Mouse (Mus musculus) megakaryocyte progenitor cell, adult 5-6 weeks (primary cell): ENCODE results near the gene Wnt7b. TPM values are rescaled to one million over a fixed set of nuclear protein-coding genes. Genes with fewer than 3 reads are reported as not detected.
A peak's percentile ranks its signal among the peaks of the same experiment; 100 is the strongest.

Experiments
- ATAC-seq: replicated peaks from 2 replicates; pipeline ENCODE4 v1.8.0; 2016; ENCODE audit warnings: mild to moderate bottlenecking, moderate TSS enrichment, inconsistent platforms; ENCODE audit not compliant: poor library complexity
- total RNA-seq, 2 experiments: library from RNA; stranded (forward) in 1 of 2; stranded (reverse) in 1 of 2; fragments of 157-497, 149-512 nt in 1 of 2; fragments of 200-1000 nt in 1 of 2; gene quantifications; 2 replicates each; pipeline versions ENCODE4 v1.2.3 to v1.2.4; 2015 to 2017

The Wnt7b gene
- total RNA-seq, 2 experiments from 2014 or later = not detected

DNA sequence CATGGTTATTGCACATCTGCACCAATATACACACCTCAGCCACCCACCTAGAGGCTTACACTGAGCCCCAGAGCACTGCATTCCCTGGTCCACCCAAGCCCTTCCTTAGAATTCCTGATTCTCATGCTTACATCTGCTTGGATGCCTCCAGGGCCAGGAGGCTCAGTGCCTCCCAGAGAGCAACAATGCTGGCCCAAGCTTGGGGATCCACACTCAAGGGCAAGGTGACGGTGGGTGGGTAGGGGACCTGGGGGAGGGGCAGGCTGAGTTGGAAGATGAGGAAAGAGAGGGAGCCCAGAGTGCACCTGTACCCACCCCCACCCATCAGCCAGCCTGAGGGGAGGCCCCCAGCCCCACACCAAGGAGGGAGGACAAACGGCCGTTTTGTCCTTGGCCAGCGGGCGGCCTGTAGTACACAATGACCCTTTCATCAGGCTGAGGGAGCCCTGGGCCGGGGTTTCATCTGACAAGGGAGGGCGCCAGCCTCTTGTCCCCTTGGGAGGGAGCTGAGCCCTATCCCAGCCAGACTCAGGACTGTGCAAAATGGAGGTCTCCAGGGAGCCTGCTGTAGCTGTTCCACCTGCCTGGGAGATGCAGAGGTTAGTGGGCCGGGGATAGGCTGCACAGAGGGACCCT, 9.5 kb downstream of the Wnt7b start:
- ATAC-seq = no peak

DNA sequence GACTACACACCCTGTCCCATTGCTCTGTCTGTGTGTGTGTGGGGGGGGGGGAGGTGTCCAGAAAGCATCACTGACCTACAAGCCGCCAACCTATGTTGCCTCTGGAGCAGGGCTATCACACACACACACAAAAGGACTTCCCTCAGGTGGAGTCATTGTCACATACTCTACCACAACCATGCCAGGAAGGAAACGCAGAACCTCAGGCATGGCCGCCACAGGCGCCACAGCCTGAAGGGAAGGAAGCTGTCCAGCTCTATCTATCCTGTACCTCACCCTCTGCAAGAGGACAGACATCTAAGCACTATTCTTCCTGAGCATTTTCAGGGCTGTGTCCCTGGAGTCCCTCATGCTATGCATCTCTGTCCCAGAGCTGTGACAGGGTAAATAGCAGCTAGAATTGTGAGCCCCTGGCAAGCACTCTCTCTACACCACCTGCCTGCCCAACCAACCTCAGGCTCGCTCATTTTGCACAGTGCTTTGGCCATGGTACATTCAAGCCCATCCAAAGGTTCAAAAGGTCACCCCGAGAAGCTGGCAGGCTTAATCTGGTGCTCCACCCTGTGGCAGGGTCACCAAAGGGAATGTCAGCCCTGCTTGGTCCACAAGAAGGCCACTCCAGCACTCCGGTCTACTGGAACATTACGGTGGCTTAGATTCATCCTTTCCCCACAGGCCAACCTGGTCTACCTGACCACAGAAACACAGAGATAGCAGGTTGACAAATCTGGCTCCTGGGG, 12.1 kb downstream of the Wnt7b start:
- ATAC-seq = peak; percentile 33; the same call in 1 of the 2 replicates

DNA sequence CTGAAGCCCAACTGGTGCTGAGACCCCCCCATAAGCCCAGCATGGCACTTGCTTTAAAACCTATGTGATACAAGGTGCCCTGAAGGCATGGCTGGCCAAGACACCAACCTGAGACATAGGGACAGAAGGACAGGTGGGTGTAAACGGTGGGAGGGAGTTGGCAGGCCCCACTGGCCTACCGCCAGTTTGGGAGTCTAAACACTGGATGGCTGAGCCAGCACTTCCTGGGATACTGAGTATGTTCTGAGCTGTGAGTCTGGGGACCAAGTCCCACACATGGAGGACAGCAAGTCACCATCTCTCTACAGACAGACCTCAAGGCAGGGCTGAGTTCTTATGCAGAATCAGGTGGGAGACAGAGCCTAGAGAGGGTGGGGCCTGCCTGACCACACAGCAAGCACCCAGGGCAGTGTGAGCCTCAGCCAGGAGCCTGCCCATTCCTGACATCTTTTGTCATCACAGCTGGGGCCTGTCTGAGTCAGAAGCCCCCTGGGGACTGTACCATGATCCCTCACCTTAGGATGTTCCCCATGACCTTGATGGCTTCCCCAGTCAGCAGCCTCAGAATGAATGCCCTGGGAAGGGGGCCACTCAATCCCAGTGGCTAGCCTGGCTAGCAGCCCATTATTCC, 13.0 kb downstream of the Wnt7b start:
- no peak for ATAC-seq

DNA sequence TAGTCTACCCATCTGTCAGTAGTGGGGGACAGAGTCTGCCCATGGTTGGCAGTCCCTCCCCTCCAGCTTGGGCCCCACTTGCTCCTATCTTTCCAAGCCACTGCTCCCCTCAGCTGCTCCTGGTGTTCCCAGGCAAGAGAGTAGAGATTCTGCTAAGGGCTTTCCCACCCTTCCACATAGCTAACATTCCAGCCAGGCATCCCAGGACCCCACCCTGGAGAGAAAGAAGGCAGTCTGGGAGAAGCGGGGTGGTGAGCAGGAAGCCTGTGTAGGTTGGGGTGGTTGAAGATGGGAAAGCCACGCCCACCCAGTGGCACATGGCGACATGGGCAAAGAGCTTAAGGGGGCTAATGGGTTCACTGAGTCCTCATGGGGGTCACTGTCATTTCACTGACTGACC, 13.9 kb downstream of the Wnt7b start:
- no peak for ATAC-seq

DNA sequence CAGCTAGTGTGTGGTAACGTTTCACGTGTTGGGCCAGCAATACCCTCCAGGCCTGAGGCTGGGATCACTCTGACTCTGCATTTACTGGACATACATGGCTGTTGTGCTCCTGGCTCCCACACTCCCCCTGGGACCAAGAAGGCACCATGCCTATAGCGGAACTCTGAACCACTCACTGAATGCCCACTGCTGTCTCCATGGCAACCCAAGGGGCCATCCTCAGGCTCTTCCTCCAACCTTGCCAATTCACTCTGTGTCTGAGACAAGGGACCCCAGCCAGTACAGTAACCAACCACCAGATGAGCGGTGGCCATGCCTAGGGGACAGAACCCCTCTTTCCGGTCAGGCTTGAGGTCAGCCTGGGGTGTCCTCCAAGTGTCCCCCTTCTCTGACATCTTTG, 17.3 kb downstream of the Wnt7b start:
- ATAC-seq = no peak

DNA sequence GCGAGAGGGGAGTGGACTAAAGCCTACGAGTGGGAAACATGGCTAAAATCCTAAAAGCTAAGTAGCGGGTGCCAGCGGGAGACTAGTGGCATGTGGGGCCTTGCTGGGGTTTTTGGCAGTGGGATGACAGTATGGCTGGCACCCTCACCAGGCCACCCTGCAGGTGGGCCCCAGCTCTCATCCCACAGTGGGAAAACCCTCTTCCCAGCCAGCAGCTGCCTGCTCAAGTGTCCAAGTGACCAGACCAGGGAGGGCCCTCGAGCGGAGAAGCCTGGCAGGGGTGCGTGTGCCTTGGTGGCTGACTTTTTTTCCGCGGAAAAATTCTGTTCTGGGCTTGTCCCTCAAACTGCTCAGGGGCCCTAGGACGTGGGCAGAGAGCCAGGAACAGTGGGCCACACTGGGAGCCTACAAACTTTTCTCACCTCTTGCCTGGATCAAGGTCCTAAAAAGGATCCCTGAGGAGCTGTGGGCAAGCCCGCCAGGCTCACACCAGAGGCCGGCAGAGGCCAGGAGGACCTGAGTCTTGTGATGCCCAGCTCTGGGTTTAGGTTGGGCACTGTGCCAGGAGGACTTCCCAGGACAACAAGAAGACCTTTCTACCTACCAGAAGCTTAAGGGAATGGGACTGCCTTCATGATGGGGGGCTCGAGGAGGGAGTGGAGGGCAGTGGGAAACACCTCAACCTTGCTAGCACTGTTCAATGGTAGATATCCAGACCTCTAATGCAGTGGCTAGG, 18.1 kb downstream of the Wnt7b start:
- no peak for ATAC-seq

DNA sequence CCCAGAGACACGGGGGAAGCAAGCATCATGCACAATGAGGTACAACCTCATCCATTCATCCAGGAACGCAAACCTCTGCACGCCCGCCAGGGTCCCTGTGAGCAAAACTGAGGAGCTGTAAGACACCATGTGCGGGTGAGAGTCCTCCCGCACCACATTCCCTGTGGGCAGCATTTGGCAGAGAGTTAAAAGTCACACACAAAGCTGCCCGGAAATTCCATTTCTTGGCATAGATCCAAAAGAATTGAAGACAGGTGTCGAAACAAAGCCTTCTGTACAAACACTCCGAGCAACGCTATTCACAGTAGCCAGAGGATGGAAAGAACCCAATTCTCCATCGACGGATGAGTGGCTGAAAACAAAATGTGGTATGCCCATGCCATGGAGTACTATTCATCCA, 20.3 kb downstream of the Wnt7b start:
- ATAC-seq = no peak

DNA sequence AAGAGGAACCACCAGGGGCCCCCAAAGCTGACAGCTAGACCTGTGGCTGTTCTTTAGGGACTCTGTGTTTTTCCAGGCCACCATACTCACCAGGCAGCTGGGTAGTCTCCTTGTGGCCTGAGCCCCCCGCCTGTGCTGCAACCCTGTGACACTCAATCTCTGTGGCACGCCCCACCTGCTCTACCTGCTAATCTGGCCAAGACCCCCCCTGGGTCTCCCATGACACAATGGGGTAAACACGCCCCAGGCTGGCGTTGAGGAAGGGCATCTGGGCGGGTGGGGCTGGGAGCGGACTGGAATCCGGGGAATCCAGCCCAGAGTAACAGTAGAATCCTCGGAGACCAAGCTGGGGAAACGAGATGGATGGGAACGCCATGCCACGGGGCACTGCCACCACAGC, 21.4 kb downstream of the Wnt7b start:
- ATAC-seq = no peak

DNA sequence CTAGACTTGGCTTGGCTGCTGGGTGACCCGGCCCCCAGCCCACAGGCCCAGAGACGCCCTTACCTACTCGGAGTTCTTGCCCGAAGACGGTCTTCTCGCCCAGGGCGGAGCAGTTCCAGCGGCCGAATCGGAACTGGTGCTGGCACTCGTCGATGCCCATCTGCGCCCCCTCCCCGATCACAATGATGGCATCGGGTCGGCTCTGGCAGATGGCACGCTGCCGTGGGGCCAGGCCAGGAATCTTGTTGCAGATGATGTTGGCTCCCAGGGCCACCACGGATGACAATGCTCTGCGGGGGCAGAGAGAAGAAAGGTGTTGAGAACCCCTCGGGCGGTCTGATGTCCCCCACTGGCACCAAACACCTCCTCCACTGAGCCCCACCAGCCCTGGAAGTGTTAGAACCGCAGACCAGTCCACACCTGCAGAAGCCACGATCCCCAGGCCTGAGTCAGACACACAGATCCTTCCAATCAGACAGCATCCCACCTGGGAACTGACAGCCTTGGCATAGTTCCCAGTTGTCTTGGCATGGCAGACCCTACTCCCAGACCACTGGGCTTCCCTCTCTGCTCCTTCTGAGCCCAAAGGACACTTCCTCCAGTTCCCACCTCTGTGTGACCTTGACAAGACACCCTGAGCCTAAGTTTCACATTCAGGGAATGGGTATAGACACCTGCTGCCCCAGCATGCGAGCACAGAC, 23.3 kb downstream of the Wnt7b start:
- ATAC-seq = no peak

DNA sequence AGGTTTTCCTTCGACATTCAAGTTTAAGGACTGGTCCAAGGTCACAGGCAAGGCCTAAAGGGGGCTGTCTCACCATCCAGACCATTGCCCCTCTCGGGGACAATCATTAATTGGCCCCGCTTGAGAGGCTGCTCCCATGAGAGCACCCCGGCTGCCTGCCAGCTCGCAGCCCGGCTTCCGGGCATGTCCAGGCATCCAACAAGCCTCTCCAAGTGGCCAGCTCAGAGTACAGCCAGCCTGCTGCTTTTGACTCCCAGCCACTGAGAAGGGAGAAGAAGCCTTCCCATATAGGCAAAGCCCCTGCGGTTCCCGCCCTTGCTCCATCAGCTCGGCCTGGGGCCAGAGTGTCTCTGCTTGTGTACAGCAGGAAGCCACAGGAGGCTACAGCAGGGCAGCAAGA, 26.5 kb downstream of the Wnt7b start:
- no peak for ATAC-seq

DNA sequence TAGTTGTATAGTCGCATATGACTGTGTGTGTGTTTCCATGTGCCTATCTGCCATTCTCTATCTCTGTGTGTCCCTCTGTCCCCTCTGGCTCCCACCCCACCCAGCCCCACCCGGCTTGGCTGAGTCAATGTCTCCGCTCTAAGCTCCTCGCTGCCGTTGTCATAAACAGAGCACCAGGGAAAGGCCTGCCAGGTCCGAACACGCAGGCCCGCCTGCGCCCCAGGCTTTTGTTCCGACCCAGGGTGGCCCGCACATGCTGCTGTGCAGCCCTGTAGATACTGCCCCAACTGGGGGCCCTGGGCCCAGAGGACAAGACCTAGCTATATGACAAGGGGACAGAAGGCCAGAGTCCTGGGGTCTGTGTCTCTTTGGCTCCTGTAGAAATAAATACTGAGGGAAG, 28.9 kb downstream of the Wnt7b start:
- no peak for ATAC-seq

DNA sequence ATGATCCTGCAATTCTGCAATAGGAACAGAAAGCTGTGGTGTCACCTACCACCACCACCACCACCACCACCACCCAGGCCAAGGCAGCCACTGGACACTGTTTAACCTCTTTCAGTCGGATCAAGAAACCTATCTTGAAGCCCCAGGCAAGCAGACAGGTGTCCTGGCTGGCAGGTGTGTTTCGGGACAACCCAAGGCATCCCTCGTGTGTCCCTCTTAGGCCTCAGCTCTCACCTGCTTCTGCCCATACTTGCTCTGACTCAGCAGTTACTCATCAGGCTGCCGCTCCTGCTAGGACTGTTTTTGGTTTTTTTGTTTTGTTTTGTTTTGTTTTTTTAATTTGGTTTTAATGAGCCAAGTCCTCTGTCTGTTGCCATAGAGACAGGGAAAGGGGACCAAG, 35.8 kb downstream of the Wnt7b start:
- ATAC-seq = no peak

DNA sequence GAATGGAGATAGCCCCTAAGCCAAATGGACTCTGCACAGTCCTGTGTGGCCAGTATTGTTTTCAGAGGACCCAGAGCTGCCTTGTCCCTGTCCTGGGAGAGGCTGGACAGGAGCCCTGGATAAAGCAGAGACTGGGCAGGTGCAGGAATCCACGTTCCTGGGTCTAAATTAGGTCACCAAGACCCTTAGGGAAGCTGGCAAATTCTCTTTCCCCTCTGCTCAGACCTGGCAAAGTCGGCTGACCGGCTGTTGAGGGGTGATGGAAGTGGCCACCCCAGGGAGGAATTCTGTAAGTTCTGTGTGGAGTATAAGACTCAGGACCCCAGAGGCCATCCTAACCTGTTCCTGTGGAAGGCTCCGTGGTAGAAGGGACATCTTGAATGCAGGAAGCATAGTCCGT, 36.9 kb downstream of the Wnt7b start:
- no peak for ATAC-seq

DNA sequence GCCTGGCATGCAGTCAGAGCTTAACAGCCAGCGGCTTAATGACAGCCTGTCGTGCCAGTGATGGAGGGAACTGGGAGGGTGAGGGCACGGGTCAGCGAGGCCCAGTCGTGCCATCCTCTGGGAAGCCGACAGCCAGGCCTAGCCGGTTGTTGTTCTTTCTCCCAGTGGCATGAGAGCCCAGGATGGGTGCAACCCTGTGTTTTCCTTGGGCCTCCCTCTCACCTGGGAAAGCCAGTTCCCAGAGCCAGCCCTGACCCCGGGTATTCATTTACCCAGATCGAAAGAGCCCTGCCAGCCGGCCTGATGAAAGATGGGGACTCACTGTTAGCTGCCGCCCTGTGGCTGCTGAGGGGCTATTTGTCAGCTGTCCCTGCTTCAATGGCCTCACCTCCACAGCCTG, 44.1 kb downstream of the Wnt7b start:
- ATAC-seq = no peak

DNA sequence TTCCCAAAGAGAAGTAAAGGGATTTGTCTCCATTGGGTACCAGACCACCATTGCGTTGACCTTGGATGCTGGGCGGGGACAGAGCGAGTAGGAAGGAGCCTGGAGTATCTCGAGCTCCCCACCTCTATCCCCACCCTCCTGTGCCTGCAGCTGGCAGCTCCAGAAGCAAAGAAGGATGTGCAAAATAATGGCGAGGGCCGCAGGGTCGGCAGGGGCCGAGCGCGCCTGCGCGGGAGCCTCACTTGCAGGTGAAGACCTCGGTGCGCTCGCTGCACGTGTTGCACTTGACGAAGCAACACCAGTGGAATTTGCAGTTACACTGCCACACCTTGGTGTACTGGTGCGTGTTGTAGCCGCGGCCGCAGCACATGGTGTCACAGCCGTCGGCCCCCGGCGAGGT, 45.1 kb downstream of the Wnt7b start:
- ATAC-seq = no peak

DNA sequence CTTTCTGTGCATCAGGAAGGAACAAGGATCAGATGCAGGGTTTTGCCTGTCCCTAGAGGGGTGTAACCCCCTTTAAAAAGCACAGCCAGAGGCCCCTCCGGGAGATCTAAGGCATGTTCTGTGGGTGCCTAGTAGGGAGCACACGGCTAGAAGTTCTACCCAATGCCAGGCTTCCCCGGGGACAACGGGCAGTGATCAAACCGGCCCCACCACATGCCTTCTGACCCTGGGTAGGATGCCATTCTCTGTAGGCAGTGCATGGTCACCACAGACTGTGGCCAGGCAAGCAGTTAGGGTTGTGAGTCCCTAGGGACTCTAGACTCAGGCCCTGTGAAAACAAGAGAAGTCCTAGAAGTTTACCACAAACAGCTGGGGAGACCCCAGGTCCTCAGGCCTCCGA, 47.6 kb downstream of the Wnt7b start:
- ATAC-seq = no peak

DNA sequence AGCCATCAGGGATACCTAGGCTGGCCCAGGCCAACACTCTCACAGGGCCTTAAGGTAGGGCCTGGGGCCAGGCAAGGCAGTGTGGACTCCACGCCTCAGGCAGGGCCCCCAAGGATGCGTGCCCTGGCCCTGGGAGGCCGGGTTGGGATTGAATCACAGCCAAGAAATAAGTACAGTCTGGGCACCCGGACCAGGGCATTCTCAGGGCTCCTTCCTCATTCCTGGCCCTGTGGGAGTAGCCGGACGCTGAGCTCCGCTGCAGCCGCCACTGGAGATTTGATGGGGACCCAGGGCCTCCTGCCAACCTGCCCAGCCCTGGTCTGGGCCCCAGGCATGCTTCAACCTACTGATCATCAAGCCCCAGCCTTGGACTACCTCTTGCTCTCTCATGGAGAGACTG, 48.1 kb downstream of the Wnt7b start:
- no peak for ATAC-seq

DNA sequence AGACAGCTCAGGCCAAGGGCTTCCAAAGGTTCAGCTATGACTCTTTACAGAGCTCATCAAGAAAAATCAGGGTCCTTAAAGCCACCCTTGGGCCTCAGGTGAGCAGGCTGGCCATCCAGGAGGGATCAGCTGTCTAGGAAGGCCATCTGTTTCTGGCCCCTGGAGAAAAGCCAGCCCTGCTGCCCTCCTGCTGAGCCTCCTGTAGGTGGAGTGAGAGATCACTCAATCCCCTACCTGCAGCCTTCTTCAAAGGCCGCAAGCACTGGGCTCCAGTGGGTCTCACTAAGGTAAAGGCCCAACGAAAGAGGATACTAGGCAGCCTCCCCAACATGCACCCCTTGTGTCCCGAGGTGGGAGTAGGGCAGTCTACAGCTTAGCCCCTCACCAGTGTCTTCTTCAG, 50.2 kb downstream of the Wnt7b start:
- no peak for ATAC-seq

DNA sequence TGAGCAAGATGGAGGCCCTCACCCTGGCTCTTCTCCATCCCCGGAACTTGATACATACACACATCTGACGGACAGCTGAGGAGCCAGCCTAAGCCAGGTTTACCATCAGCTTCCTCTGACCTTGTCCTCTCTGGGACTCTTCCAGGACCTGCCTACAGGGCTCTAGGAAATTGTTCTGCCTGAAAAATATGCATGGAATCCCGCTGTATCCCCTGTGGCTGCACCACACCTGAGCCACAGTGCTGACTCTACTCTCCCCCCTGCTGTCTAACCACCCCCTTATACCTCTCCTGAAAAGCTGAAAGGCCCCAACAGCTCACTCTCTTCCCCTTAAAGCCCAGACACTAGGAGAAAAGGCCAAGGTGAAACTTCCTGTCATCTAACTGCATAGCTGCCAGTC, 52.4 kb downstream of the Wnt7b start:
- no peak for ATAC-seq

DNA sequence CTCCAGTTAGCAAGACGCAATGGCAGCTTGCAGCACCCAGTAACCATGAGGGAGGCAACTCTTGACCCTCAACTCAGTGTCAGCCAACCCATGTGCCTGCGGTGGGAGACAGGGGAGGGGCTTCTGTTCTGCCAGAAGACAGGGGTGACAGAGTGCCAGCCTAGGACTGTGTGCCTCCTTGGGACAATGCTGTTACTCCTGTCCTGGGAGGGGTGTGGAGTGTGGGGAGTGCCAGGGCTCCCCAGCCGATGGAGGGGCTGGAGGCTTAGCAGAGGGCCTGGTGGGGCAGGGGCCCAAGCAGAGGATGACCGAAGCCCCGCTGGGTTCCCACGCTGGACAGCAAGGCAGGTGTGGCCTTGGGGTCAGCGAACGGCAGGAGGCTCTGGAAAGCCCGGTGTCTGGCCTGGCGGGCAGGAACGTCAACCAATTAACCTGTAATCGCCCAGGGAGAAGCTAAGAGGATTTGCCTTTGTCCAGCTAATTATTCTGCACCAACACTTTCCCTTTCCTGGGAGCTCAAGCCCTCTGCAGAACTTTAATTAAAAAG, 57.8 kb downstream of the Wnt7b start:
- no peak for ATAC-seq
